Mouse (Mus musculus): ENCODE results near the gene Spcs2. TPM values are rescaled to one million over a fixed set of nuclear protein-coding genes. Genes with fewer than 3 reads are reported as not detected.
"Not testable (repeated sequence)": the region's sequence is repeated elsewhere in the genome, so short reads cannot be mapped to it uniquely, and the experiment has no call there.

Gene Spcs2
- polyA plus RNA-seq, 1 experiment from 2014 or later: 307 TPM

DNA sequence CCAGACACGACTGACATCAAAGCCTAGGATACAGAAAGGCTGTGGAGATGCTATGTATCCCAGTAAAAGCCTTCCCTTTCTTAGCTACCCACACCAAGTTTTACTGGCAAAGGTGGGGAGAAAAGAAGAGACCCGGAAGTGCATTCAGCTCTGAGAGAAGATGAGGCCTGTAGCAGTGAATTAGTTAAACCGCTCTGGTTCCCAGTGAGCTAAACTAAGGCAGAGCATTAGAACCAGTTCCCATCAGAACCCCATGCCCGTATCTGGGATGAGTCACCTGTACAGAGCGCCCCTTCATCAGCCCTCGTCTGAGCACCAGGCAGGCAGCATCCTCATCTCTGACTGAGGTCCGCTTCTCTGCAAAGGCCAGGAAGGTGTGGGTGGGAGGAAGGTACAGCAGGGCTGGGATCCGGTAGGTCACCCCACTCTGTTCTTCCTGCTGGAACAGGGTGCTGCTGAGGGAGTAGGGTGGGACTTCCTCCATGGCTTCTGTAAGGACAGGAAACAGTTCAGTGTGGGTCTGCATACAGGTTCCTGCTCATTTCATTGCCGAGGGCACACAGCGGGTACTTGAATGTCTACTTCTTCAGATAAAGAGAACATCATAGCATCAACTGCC is 40.1 kb downstream of the Spcs2 start:
- 91% methylated on average over 10 of the region's 10 CpGs for WGBS
- no peak overlapping the region for H3K9ac ChIP-seq (ENCODE audit: low read length)
- no peak for ATAC-seq (replicated peaks; ENCODE audit: low FRiP score, low TSS enrichment, low read depth)
- no peak overlapping the region for H3K4me3 ChIP-seq (ENCODE audit: low read depth, low read length)
- no peaks in the 10 kb centered on the region for H3K36me3 ChIP-seq (ENCODE audit: control insufficient read depth, insufficient read depth, low read length)
- no peak overlapping the region for H3K4me2 ChIP-seq (ENCODE audit: low read length)
- DNase-seq (ENCODE audit: low spot score): no peak
- H3K4me1 ChIP-seq (replicated peaks; ENCODE audit: control insufficient read depth, insufficient read depth, low read length): no peaks in the 10 kb centered on the region
- no peaks in the 10 kb centered on the region for H3K9me3 ChIP-seq (ENCODE audit: control insufficient read depth, low read length)
- H3K27ac ChIP-seq (ENCODE audit: low read depth): no peak overlapping the region
- no peaks in the 10 kb centered on the region for H3K27me3 ChIP-seq (replicated peaks; ENCODE audit: control insufficient read depth, insufficient read depth, low read length)

- no peak for DNase-seq (ENCODE audit: low spot score)
- H3K9me3 ChIP-seq (ENCODE audit: control insufficient read depth, low read length): no peaks in the 10 kb centered on the region
- no peaks in the 10 kb centered on the region for H3K4me1 ChIP-seq (replicated peaks; ENCODE audit: control insufficient read depth, insufficient read depth, low read length)
- no peak for ATAC-seq (replicated peaks; ENCODE audit: low FRiP score, low TSS enrichment, low read depth)
- H3K27me3 ChIP-seq (replicated peaks; ENCODE audit: control insufficient read depth, insufficient read depth, low read length): no peaks in the 10 kb centered on the region
- H3K4me3 ChIP-seq (ENCODE audit: low read depth, low read length): no peak overlapping the region
- 82% methylated on average over 5 of the region's 5 CpGs for WGBS
- H3K4me2 ChIP-seq (ENCODE audit: low read length): no peak overlapping the region
- no peak overlapping the region for H3K9ac ChIP-seq (ENCODE audit: low read length)
- no peaks in the 10 kb centered on the region for H3K36me3 ChIP-seq (ENCODE audit: control insufficient read depth, insufficient read depth, low read length)
- no peak overlapping the region for H3K27ac ChIP-seq (ENCODE audit: low read depth)
Measured at GRCm38 (mm10) chr7:99822426-99822825, 40.8 kb downstream of the Spcs2 start.

GRCm38 (mm10) chr7:99821953-99822352 is 41.3 kb downstream of the Spcs2 start:
- Histone ChIP-seq H3K4me1 (replicated peaks; ENCODE audit: control insufficient read depth, insufficient read depth, low read length) (no peaks in the 10 kb centered on the region), H3K36me3 (ENCODE audit: control insufficient read depth, insufficient read depth, low read length) (no peaks in the 10 kb centered on the region), H3K4me2 (ENCODE audit: low read length) (no peak overlapping the region), H3K27me3 (replicated peaks; ENCODE audit: control insufficient read depth, insufficient read depth, low read length) (no peaks in the 10 kb centered on the region), H3K4me3 (ENCODE audit: low read depth, low read length) (no peak overlapping the region), H3K9ac (ENCODE audit: low read length) (no peak overlapping the region), H3K9me3 (ENCODE audit: control insufficient read depth, low read length) (no peaks in the 10 kb centered on the region), H3K27ac (ENCODE audit: low read depth) (no peak overlapping the region)
- DNase-seq (ENCODE audit: low spot score) (no peak), ATAC-seq (replicated peaks; ENCODE audit: low FRiP score, low TSS enrichment, low read depth) (no peak)
- 86% methylated on average over 2 of the region's 2 CpGs for WGBS

DNA sequence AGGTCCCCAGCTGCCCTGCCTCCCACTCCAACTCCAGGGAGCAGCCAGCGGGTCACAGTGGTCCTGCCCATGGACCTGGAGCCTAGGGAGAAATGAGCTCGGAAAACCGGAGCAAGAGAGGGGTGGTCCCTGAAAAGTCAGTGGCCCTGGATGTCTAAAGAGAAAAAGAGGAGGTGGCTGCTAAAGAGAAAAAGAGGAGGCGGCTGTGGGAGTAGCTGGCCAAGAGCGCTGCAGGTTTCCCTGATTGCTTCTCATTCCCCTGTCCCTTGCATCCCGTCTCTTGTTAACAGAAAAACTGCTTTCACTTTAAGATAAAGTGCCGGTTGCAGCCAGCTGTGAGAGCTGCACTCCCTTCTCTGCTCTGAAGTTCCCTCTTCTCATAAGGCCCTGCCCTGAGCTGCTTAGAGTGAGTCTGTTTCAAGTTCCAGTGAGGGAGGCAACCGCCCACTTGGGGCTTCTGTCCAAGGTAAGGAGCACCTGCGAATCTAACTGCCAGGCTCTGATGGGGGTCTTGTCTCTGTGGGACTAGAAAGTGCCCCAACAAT is 45.0 kb downstream of the Spcs2 start:
- not testable (repeated sequence) for ATAC-seq (replicated peaks; ENCODE audit: low FRiP score, low TSS enrichment, low read depth); H3K4me3 ChIP-seq (ENCODE audit: low read depth, low read length); H3K9me3 ChIP-seq (ENCODE audit: control insufficient read depth, low read length); H3K4me2 ChIP-seq (ENCODE audit: low read length); H3K36me3 ChIP-seq (ENCODE audit: control insufficient read depth, insufficient read depth, low read length); H3K27ac ChIP-seq (ENCODE audit: low read depth); H3K27me3 ChIP-seq (replicated peaks; ENCODE audit: control insufficient read depth, insufficient read depth, low read length); DNase-seq (ENCODE audit: low spot score); H3K4me1 ChIP-seq (replicated peaks; ENCODE audit: control insufficient read depth, insufficient read depth, low read length)
- 0 out of 2 replicates have a peak overlapping the region, but pooled peaks have one; percentile 10 for H3K9ac ChIP-seq (ENCODE audit: low read length)
- 17% methylated on average over 9 of the region's 9 CpGs for WGBS

- ATAC-seq (replicated peaks; ENCODE audit: low FRiP score, low TSS enrichment, low read depth) (no peak), DNase-seq (ENCODE audit: low spot score) (no peak)
- Histone ChIP-seq H3K4me2 (ENCODE audit: low read length) (no peak overlapping the region), H3K4me1 (replicated peaks; ENCODE audit: control insufficient read depth, insufficient read depth, low read length) (no peaks in the 10 kb centered on the region), H3K9me3 (ENCODE audit: control insufficient read depth, low read length) (no peaks in the 10 kb centered on the region), H3K27me3 (replicated peaks; ENCODE audit: control insufficient read depth, insufficient read depth, low read length) (no peaks in the 10 kb centered on the region), H3K36me3 (ENCODE audit: control insufficient read depth, insufficient read depth, low read length) (peaks cover 8% of the 10 kb centered on the region; the same call in 1 of the 2 replicates), H3K27ac (ENCODE audit: low read depth) (no peak overlapping the region), H3K9ac (ENCODE audit: low read length) (no peak overlapping the region), H3K4me3 (ENCODE audit: low read depth, low read length) (no peak overlapping the region)
- WGBS: 93% methylated on average over 11 of the region's 11 CpGs
Measured at GRCm38 (mm10) chr7:99813394-99813793, 49.9 kb downstream of the Spcs2 start.

DNA sequence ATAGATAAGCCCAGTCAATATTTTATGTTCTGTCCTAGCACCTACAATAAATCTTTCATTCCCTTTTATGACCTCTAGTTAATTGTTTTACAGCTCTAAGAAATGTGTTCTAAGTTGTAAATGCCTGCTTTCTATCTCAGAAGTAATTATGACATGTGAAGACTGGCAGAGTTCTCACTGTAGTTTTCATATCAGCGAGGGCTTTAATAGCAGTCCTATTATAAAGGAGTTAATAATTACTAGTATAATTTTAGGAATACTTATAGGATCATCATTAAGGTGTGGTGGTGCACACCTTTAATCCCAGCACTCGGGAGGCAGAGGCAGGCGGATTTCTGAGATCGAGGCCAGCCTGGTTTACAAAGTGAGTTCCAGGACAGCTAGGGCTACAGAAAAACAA is 51.6 kb downstream of the Spcs2 start:
- Histone ChIP-seq H3K27ac (ENCODE audit: low read depth) (no peak overlapping the region), H3K9ac (ENCODE audit: low read length) (no peak overlapping the region), H3K4me1 (replicated peaks; ENCODE audit: control insufficient read depth, insufficient read depth, low read length) (no peaks in the 10 kb centered on the region), H3K36me3 (ENCODE audit: control insufficient read depth, insufficient read depth, low read length) (peaks cover 8% of the 10 kb centered on the region; the same call in 1 of the 2 replicates), H3K9me3 (ENCODE audit: control insufficient read depth, low read length) (no peaks in the 10 kb centered on the region), H3K27me3 (replicated peaks; ENCODE audit: control insufficient read depth, insufficient read depth, low read length) (no peaks in the 10 kb centered on the region), H3K4me3 (ENCODE audit: low read depth, low read length) (no peak overlapping the region), H3K4me2 (ENCODE audit: low read length) (no peak overlapping the region)
- no peak for ATAC-seq (replicated peaks; ENCODE audit: low FRiP score, low TSS enrichment, low read depth)
- WGBS: 72% methylated on average over 4 of the region's 4 CpGs
- DNase-seq (ENCODE audit: low spot score): no peak

- Histone ChIP-seq H3K27me3 (replicated peaks; ENCODE audit: control insufficient read depth, insufficient read depth, low read length) (no peaks in the 10 kb centered on the region), H3K4me1 (replicated peaks; ENCODE audit: control insufficient read depth, insufficient read depth, low read length) (no peaks in the 10 kb centered on the region), H3K9me3 (ENCODE audit: control insufficient read depth, low read length) (no peaks in the 10 kb centered on the region), H3K9ac (ENCODE audit: low read length) (no peak overlapping the region), H3K36me3 (ENCODE audit: control insufficient read depth, insufficient read depth, low read length) (peaks cover 8% of the 10 kb centered on the region; the same call in 1 of the 2 replicates), H3K27ac (ENCODE audit: low read depth) (no peak overlapping the region), H3K4me2 (ENCODE audit: low read length) (no peak overlapping the region), H3K4me3 (ENCODE audit: low read depth, low read length) (no peak overlapping the region)
- 94% methylated on average over 2 of the region's 2 CpGs for WGBS
- ATAC-seq (replicated peaks; ENCODE audit: low FRiP score, low TSS enrichment, low read depth): no peak
- no peak for DNase-seq (ENCODE audit: low spot score)
Measured at GRCm38 (mm10) chr7:99810814-99811213, 52.4 kb downstream of the Spcs2 start.

GRCm38 (mm10) chr7:99807043-99807442 is 56.2 kb downstream of the Spcs2 start:
- H3K27ac ChIP-seq (ENCODE audit: low read depth); H3K4me1 ChIP-seq (replicated peaks; ENCODE audit: control insufficient read depth, insufficient read depth, low read length); DNase-seq (ENCODE audit: low spot score); H3K4me3 ChIP-seq (ENCODE audit: low read depth, low read length); H3K36me3 ChIP-seq (ENCODE audit: control insufficient read depth, insufficient read depth, low read length); ATAC-seq (replicated peaks; ENCODE audit: low FRiP score, low TSS enrichment, low read depth); H3K4me2 ChIP-seq (ENCODE audit: low read length); H3K27me3 ChIP-seq (replicated peaks; ENCODE audit: control insufficient read depth, insufficient read depth, low read length); H3K9me3 ChIP-seq (ENCODE audit: control insufficient read depth, low read length); H3K9ac ChIP-seq (ENCODE audit: low read length): not testable (repeated sequence)
- WGBS: 60% methylated on average over 7 of the region's 7 CpGs

DNA sequence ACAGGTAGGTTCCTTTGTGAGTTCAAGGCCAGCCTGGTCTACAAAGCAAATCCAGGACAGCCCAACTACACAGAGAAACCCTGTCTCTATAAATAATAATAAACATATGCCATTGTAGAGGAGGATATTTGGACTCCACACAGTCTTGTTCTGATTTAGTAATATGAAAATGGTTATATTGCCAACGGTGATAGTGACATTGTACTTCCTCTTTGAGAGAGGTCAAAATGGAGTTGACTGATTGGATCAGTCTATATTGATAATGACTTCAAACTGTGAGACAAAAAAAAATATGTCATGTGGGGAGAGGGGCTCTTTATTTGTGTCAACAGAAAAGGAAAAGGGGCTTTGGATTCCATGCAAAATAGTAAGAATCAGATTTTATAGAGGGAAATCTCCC is 57.9 kb downstream of the Spcs2 start:
- H3K9ac ChIP-seq (ENCODE audit: low read length): no peak overlapping the region
- no peaks in the 10 kb centered on the region for H3K36me3 ChIP-seq (ENCODE audit: control insufficient read depth, insufficient read depth, low read length)
- DNase-seq (ENCODE audit: low spot score) (no peak), ATAC-seq (replicated peaks; ENCODE audit: low FRiP score, low TSS enrichment, low read depth) (no peak)
- no peak overlapping the region for H3K4me3 ChIP-seq (ENCODE audit: low read depth, low read length)
- no peak overlapping the region for H3K4me2 ChIP-seq (ENCODE audit: low read length)
- no peaks in the 10 kb centered on the region for H3K27me3 ChIP-seq (replicated peaks; ENCODE audit: control insufficient read depth, insufficient read depth, low read length)
- H3K4me1 ChIP-seq (replicated peaks; ENCODE audit: control insufficient read depth, insufficient read depth, low read length): no peaks in the 10 kb centered on the region
- no peaks in the 10 kb centered on the region for H3K9me3 ChIP-seq (ENCODE audit: control insufficient read depth, low read length)
- WGBS: 90% methylated on average over 1 of the region's 1 CpGs
- H3K27ac ChIP-seq (ENCODE audit: low read depth): no peak overlapping the region

Data from intestine, embryonic 14.5 days (tissue).